Mouse (Mus musculus) liver, adult 2 months (tissue): Measurements from ENCODE around the gene Mcu. TPM values are rescaled to one million over a fixed set of nuclear protein-coding genes. Genes with fewer than 3 reads are reported as not detected.

Experiments used
- DNase-seq: peaks from one replicate; pipeline ENCODE4 v3.0.0-alpha.2; 2011; ENCODE audit warnings: low read depth, low spot score; ENCODE audit errors: extremely low read depth
- H3K27ac ChIP-seq: fragments of 200-500 bp; replicated peaks from 2 replicates; pipeline ENCODE4 v1.5.1; 2012; ENCODE audit warnings: low read depth, mild to moderate bottlenecking, control low read depth, inconsistent platforms, low read length; ENCODE audit not compliant: insufficient read depth
- H3K27me3 ChIP-seq: fragments of 200-500 bp; 2 replicates; pipeline ENCODE4 v1.6.1; 2012; ENCODE audit warnings: mild to moderate bottlenecking, moderate library complexity, low read length, inconsistent platforms; ENCODE audit not compliant: control insufficient read depth, insufficient read depth
- H3K36me3 ChIP-seq: fragments of 200-500 bp; 2 replicates; pipeline ENCODE4 v1.6.1; 2012; ENCODE audit warnings: low read length, inconsistent platforms; ENCODE audit not compliant: control insufficient read depth, insufficient read depth
- H3K4me1 ChIP-seq: fragments of 200-500 bp; 2 replicates; pipeline ENCODE4 v1.6.1; 2011; ENCODE audit warnings: low read length; ENCODE audit not compliant: control insufficient read depth, insufficient read depth
- H3K4me3 ChIP-seq: fragments of 200-500 bp; 2 replicates; pipeline ENCODE4 v1.5.1; 2011; ENCODE audit warnings: low read depth, mild to moderate bottlenecking, control low read depth, low read length, moderate library complexity; ENCODE audit not compliant: insufficient read depth
- H3K79me2 ChIP-seq: fragments of 200-500 bp; 2 replicates; pipeline ENCODE4 v1.6.1; 2012; ENCODE audit warnings: inconsistent platforms, mild to moderate bottlenecking, low read length, moderate library complexity; ENCODE audit not compliant: control insufficient read depth, insufficient read depth
- H3K9ac ChIP-seq: fragments of 200-500 bp; 2 replicates; pipeline ENCODE4 v1.6.1; 2012; ENCODE audit warnings: low read depth, mild to moderate bottlenecking, control low read depth, inconsistent platforms, low read length
- CTCF ChIP-seq: fragments of 200-500 bp; IDR thresholded peaks from 2 replicates; pipeline ENCODE4 v1.5.1; 2011; ENCODE audit warnings: low read depth, low read length, control low read depth
- POLR2A ChIP-seq: fragments of 200-500 bp; IDR thresholded peaks from 2 replicates; pipeline ENCODE4 v1.6.1; 2011; ENCODE audit warnings: low read length, control low read depth; ENCODE audit not compliant: insufficient read depth; ENCODE audit errors: extremely low read depth
- WGBS: fragments of 180-500 bp; shearing (Covaris S2); methylation state at CpG from one replicate; pipeline ENCODE4 v1.1.7; 2018; 5-methylcytosine and 5-hydroxymethylcytosine counted together
- polyA plus RNA-seq: library from polyadenylated mRNA; depleted of rRNA; stranded (reverse); fragments of >200 nt; gene quantifications from 2 replicates; pipeline ENCODE4 v1.2.3, GENCODE M21; 2012
- total RNA-seq: library from RNA; depleted of rRNA; stranded (reverse); fragments of >200 nt; gene quantifications from 2 replicates; pipeline ENCODE4 v1.2.3, GENCODE M21; 2014

The Mcu gene
- total and polyA plus RNA-seq, 2 experiments = 11.5 to 12.9 TPM

- no peaks in the 10 kb centered on the region for H3K36me3 ChIP-seq
- no peak overlapping the region for H3K4me3 ChIP-seq
- WGBS = 63% methylated on average over 3 of the region's 3 CpGs
- H3K27me3 ChIP-seq = no peaks in the 10 kb centered on the region
- no peaks in the 10 kb centered on the region for H3K4me1 ChIP-seq
- TF ChIP-seq POLR2A (no peak), CTCF (no peak)
- DNase-seq = peak; percentile 33
- no peaks in the 10 kb centered on the region for H3K79me2 ChIP-seq
- no peak overlapping the region for H3K27ac ChIP-seq
- no peak overlapping the region for H3K9ac ChIP-seq
These were observed 112.2 kb downstream of the Mcu start for GRCm38 (mm10) chr10:59504291-59504690.

DNA sequence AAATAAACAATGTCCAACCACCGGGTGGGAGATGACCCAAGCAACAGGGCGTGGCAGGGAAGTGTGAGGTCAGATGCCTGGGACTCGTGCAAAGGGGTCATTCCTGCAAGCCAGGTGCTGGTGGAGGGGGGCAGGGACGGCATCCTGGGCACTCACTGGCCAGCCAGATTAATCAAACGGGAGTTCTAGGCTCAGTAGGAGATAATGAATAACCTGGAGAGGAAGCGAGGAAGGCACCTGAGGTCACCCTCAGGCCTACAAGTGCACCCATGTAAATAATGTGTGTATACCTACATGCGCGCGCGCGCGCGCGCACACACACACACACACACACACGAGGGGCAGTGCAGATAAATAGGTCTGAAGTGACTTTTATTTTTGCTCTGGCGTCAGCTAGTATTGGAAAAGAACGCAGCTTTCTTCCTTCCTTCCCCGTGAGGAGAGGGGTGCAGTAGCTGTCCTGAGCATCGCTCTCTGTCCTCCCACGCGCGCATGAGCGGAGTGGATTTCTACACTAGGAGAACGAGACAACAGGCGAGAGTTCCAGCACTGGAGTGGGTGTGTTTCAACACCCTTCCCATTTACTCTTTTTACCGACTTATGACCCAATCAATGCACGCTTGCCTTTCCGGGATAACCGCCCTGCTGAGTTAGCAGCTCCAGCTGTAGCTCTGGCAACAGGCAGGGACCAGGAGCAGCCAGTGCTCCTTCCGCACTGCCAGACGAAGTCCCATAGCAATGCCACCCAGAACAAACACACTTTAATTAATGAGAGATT is 112.9 kb downstream of the Mcu start:
- TF ChIP-seq POLR2A (no peak), CTCF (no peak)
- no peaks in the 10 kb centered on the region for H3K27me3 ChIP-seq
- no peak overlapping the region for H3K9ac ChIP-seq
- no peaks in the 10 kb centered on the region for H3K36me3 ChIP-seq
- H3K4me3 ChIP-seq = peak overlapping the region; percentile 23
- H3K4me1 ChIP-seq = no peaks in the 10 kb centered on the region
- H3K79me2 ChIP-seq = peaks cover under 1% of the 10 kb centered on the region; the same call in 1 of the 2 replicates
- DNase-seq = peak; percentile 89
- H3K27ac ChIP-seq = no peak overlapping the region
- 14% methylated on average over 31 of the region's 31 CpGs for WGBS

- TF ChIP-seq POLR2A (no peak), CTCF (no peak)
- Histone ChIP-seq H3K36me3 (no peaks in the 10 kb centered on the region), H3K79me2 (peaks cover 4% of the 10 kb centered on the region; the same call in 1 of the 2 replicates), H3K27ac (no peak overlapping the region), H3K27me3 (no peaks in the 10 kb centered on the region), H3K9ac (no peak overlapping the region), H3K4me1 (no peaks in the 10 kb centered on the region), H3K4me3 (no peak overlapping the region)
- WGBS = 90% methylated on average over 12 of the region's 12 CpGs
- no peak for DNase-seq
These were observed 114.1 kb downstream of the Mcu start for GRCm38 (mm10) chr10:59502381-59502780.

GRCm38 (mm10) chr10:59501761-59502160 is 114.7 kb downstream of the Mcu start:
- no peaks in the 10 kb centered on the region for H3K27me3 ChIP-seq
- peaks cover 4% of the 10 kb centered on the region; the same call in 1 of the 2 replicates for H3K79me2 ChIP-seq
- TF ChIP-seq CTCF (no peak), POLR2A (no peak)
- H3K36me3 ChIP-seq = no peaks in the 10 kb centered on the region
- WGBS = 98% methylated on average over 9 of the region's 9 CpGs
- DNase-seq = no peak
- H3K27ac ChIP-seq = no peak overlapping the region
- no peak overlapping the region for H3K9ac ChIP-seq
- H3K4me3 ChIP-seq = no peak overlapping the region
- H3K4me1 ChIP-seq = no peaks in the 10 kb centered on the region

- Histone ChIP-seq H3K27ac (no peak overlapping the region), H3K4me1 (no peaks in the 10 kb centered on the region), H3K36me3 (no peaks in the 10 kb centered on the region), H3K9ac (no peak overlapping the region), H3K4me3 (no peak overlapping the region), H3K79me2 (peaks cover 4% of the 10 kb centered on the region; the same call in 1 of the 2 replicates), H3K27me3 (no peaks in the 10 kb centered on the region)
- 95% methylated on average over 3 of the region's 3 CpGs for WGBS
- TF ChIP-seq CTCF = no peak
- no peak for TF ChIP-seq POLR2A
- DNase-seq = no peak
These were observed 116.3 kb downstream of the Mcu start for GRCm38 (mm10) chr10:59500225-59500624.

- Histone ChIP-seq H3K9ac (no peak overlapping the region), H3K36me3 (no peaks in the 10 kb centered on the region), H3K4me3 (no peak overlapping the region), H3K79me2 (peaks cover 4% of the 10 kb centered on the region; the same call in 1 of the 2 replicates), H3K27me3 (no peaks in the 10 kb centered on the region), H3K27ac (no peak overlapping the region), H3K4me1 (no peaks in the 10 kb centered on the region)
- DNase-seq = no peak
- WGBS = 94% methylated on average over 11 of the region's 11 CpGs
- no peak for TF ChIP-seq POLR2A
- no peak for TF ChIP-seq CTCF
These were observed 119.5 kb downstream of the Mcu start for GRCm38 (mm10) chr10:59497019-59497418.
